Mouse (Mus musculus): ENCODE results near the gene Cacna1d. TPM values are rescaled to one million over a fixed set of nuclear protein-coding genes. Genes with fewer than 3 reads are reported as not detected.

Cacna1d gene
- polyA plus RNA-seq, 1 experiment from 2014 or later, result 4.5 TPM

- H3K4me2 ChIP-seq (replicated peaks), result no peak overlapping the region
- H3K27ac ChIP-seq, result no peak overlapping the region
- H3K9ac ChIP-seq, result no peak overlapping the region
- no peaks in the 10 kb centered on the region for H3K4me1 ChIP-seq
- no peaks in the 10 kb centered on the region for H3K36me3 ChIP-seq
- no peaks in the 10 kb centered on the region for H3K9me3 ChIP-seq (replicated peaks)
- H3K27me3 ChIP-seq, result no peaks in the 10 kb centered on the region
- H3K4me3 ChIP-seq, result no peak overlapping the region
- 86% methylated on average over 4 of the region's 4 CpGs for WGBS
- ATAC-seq (ENCODE audit: low FRiP score), result no peak
Measured at GRCm38 (mm10) chr14:30362370-30362769, 128.9 kb downstream of the Cacna1d start.

DNA sequence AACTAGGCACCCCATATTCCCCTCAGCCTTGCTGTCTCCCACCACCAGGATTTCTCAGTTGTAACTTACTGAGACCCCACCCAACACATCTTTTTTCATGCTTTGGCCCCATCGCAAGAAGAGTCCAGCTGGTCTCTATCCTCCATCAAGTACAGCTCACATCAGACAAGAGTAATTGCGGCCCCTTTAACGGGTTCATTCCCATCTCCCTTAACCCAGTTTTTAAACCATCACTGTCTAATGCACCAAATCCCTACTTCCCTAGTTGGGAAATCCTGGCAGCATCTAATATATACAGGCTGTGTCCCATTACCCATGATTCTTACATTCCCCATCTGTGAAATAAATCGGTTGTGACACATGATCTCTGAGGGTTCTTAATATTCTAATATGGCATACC is 130.8 kb downstream of the Cacna1d start:
- ATAC-seq (ENCODE audit: low FRiP score), result no peak
- no peak overlapping the region for H3K4me3 ChIP-seq
- H3K9me3 ChIP-seq (replicated peaks), result no peaks in the 10 kb centered on the region

DNA sequence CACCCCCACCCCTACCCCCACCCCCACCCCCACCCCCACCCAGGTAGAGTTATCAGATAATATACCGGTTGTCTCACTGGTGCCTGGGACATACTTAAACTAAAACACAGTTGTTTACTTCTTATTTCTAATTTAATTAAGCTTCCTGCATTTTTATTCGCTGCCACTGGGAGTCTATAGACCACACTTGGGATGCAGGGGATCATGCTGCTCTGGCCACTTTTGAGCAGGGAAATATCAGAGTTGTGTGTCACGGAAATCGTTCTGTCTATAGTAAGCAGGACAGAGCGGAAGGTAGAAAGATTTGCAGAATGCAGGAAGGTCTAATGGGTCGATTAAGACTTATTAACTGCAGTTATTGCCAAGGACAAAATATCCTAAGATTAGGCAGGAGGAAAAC is 131.3 kb downstream of the Cacna1d start:
- Histone ChIP-seq H3K27ac (no peak overlapping the region), H3K9me3 (replicated peaks) (no peaks in the 10 kb centered on the region), H3K36me3 (no peaks in the 10 kb centered on the region), H3K27me3 (0 out of 2 replicates have a peak, but pooled peaks cover 9% of the 10 kb centered on the region), H3K4me1 (no peaks in the 10 kb centered on the region), H3K4me2 (replicated peaks) (no peak overlapping the region), H3K4me3 (no peak overlapping the region), H3K9ac (no peak overlapping the region)
- WGBS, result 77% methylated on average over 6 of the region's 6 CpGs
- ATAC-seq (ENCODE audit: low FRiP score), result no peak

More for the DNA sequence above, 130.8 kb downstream of the Cacna1d start:
- 88% methylated on average over 4 of the region's 4 CpGs for WGBS
- Histone ChIP-seq H3K9ac (no peak overlapping the region), H3K27me3 (0 out of 2 replicates have a peak, but pooled peaks cover 5% of the 10 kb centered on the region), H3K27ac (no peak overlapping the region), H3K4me2 (replicated peaks) (no peak overlapping the region), H3K4me1 (no peaks in the 10 kb centered on the region), H3K36me3 (no peaks in the 10 kb centered on the region)

DNA sequence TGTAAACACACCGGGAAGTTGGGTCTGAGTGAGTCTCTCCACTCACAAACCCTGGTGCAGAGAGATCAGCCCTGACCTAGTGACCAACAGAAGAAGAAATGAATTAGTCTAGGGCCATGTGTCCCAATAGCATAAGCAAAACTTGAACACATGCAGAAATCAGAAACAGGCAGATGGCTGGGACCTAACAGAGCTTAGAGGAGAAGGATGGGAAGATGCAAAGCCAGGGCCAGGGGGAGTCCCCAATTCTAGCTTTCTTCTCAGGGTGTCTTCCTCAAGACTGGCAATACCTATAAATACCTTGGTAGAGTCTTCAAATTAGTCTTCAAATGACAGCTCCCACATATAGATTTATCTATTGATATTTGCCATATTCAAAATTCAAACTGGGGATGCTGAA is 133.2 kb downstream of the Cacna1d start:
- no peak overlapping the region for H3K27ac ChIP-seq
- H3K4me1 ChIP-seq, result no peaks in the 10 kb centered on the region
- no peak for ATAC-seq (ENCODE audit: low FRiP score)
- no peak overlapping the region for H3K4me2 ChIP-seq (replicated peaks)
- no peaks in the 10 kb centered on the region for H3K36me3 ChIP-seq
- WGBS, result 66% methylated on average over 1 of the region's 1 CpGs
- peaks cover 21% of the 10 kb centered on the region for H3K27me3 ChIP-seq
- H3K4me3 ChIP-seq, result no peak overlapping the region
- H3K9ac ChIP-seq, result no peak overlapping the region
- H3K9me3 ChIP-seq (replicated peaks), result no peaks in the 10 kb centered on the region

DNA sequence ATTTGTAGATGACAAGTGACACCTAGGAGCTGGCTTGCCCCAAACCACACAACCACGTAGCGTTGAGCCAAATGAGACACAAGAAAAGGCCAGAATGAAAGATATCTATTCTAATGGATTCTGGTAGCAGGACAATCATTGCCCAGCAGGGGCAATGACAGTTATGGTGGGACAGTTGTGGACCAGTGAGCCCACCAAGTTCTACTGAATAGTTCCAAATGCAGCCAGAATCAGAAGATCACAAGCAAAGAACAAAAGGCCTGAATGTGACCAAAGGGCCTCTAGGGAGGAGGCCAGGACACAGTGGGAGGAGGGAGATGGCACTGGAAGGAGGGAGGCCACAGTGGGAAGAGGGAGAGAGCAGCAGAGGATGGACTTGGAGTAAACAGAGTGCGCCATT is 134.8 kb downstream of the Cacna1d start:
- ATAC-seq (ENCODE audit: low FRiP score), result no peak
- Histone ChIP-seq H3K4me2 (replicated peaks) (no peak overlapping the region), H3K4me3 (no peak overlapping the region), H3K27me3 (peaks cover 32% of the 10 kb centered on the region), H3K9me3 (replicated peaks) (no peaks in the 10 kb centered on the region), H3K9ac (no peak overlapping the region), H3K27ac (no peak overlapping the region), H3K36me3 (no peaks in the 10 kb centered on the region), H3K4me1 (peaks cover 9% of the 10 kb centered on the region)
- whole genome bisulfite sequencing, result 77% methylated on average over 3 of the region's 3 CpGs

- peaks cover 9% of the 10 kb centered on the region for H3K4me1 ChIP-seq
- H3K27me3 ChIP-seq, result peaks cover 32% of the 10 kb centered on the region
- no peak for ATAC-seq (ENCODE audit: low FRiP score)
- H3K4me2 ChIP-seq (replicated peaks), result peak overlapping the region; percentile 73; the same call in 1 of the 2 replicates
- no peak overlapping the region for H3K4me3 ChIP-seq
- 43% methylated on average over 3 of the region's 3 CpGs for WGBS
- H3K27ac ChIP-seq, result no peak overlapping the region
- H3K36me3 ChIP-seq, result no peaks in the 10 kb centered on the region
- no peak overlapping the region for H3K9ac ChIP-seq
- no peaks in the 10 kb centered on the region for H3K9me3 ChIP-seq (replicated peaks)
Measured at GRCm38 (mm10) chr14:30354761-30355160, 136.5 kb downstream of the Cacna1d start.

- Histone ChIP-seq H3K27me3 (peaks cover 36% of the 10 kb centered on the region), H3K9me3 (replicated peaks) (no peaks in the 10 kb centered on the region), H3K27ac (no peak overlapping the region), H3K4me1 (peaks cover 9% of the 10 kb centered on the region), H3K4me2 (replicated peaks) (peak overlapping the region; percentile 73), H3K36me3 (no peaks in the 10 kb centered on the region), H3K9ac (peak overlapping the region; percentile 78; the same call in 1 of the 2 replicates), H3K4me3 (peak overlapping the region; percentile 62)
- peak; percentile 63 for ATAC-seq (ENCODE audit: low FRiP score)
- 3% methylated on average over 8 of the region's 8 CpGs for WGBS
Measured at GRCm38 (mm10) chr14:30354127-30354463, 137.2 kb downstream of the Cacna1d start.

DNA sequence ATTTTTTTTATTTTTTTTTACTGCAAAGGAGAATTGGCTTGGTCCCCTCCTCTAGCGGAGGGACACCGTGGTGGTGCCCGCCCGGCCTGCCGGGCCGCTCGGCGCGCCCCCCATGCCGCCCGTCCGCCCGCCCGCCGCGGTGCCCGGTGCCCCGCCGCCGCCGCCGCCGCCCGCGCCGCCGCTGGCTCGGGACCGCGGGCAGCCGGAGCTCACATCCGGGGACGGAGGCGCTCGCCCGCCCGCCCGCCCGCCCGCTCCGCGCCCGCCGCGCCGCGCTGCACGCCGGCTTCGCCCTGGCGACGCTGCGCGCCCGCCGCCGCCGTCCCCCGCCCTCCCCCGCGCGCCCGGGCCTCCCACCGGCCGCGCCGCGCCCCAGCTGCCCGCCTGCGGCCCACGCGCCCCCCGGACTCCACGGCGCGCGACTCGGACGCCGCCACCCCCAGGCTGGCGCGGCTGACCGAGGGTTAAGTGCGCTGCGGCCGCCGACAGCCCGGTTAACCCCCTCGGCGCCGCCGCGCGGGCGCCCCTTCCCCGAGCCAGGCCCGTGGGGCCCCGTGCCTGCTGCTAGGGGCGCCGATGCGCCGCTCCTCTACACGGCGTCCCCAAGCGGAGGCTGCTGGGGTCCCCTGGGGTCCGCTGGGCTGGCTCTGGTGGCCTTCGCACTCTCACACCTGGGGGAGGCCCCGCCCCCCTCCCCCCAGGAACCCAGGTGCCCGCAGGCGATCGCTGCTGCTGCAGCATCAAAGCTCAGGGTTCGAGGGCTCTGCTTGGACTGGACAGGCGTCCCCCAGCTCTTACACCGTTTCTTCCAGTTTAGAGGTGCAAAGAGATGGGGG is 137.7 kb downstream of the Cacna1d start:
- peak; percentile 81 for ATAC-seq (ENCODE audit: low FRiP score)
- Histone ChIP-seq H3K9me3 (replicated peaks) (no peaks in the 10 kb centered on the region), H3K4me3 (peak overlapping the region; percentile 62), H3K9ac (peak overlapping the region; percentile 78), H3K4me1 (peaks cover 9% of the 10 kb centered on the region), H3K36me3 (no peaks in the 10 kb centered on the region), H3K27ac (peak overlapping the region; percentile 71), H3K27me3 (peaks cover 37% of the 10 kb centered on the region), H3K4me2 (replicated peaks) (peak overlapping the region; percentile 73)
- WGBS, result under 1% methylated on average over 55 of the region's 114 CpGs

DNA sequence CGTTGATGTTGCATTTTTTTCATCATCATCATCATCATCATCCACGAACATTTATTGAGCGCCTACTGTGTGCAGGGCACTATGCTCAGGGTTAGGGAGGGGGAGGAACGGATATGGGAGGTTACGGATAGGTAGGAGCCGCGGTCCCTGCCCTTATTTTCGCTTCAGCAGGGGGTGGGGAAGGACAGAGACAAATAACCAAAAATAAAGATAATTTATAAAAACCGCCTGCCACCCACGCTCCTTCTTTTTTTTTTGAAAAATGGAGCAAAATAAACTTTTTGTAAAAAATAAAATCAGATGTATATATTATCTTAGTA is 138.3 kb downstream of the Cacna1d start:
- Histone ChIP-seq H3K4me1 (peaks cover 9% of the 10 kb centered on the region), H3K27me3 (peaks cover 37% of the 10 kb centered on the region), H3K9ac (peak overlapping the region; percentile 53), H3K27ac (no peak overlapping the region), H3K4me3 (peak overlapping the region; percentile 62), H3K9me3 (replicated peaks) (no peaks in the 10 kb centered on the region), H3K4me2 (replicated peaks) (peak overlapping the region; percentile 73), H3K36me3 (no peaks in the 10 kb centered on the region)
- WGBS, result 0% methylated on average over 10 of the region's 10 CpGs
- 0 out of 2 replicates have a peak, but pooled peaks have one; percentile 55 for ATAC-seq (ENCODE audit: low FRiP score)

DNA sequence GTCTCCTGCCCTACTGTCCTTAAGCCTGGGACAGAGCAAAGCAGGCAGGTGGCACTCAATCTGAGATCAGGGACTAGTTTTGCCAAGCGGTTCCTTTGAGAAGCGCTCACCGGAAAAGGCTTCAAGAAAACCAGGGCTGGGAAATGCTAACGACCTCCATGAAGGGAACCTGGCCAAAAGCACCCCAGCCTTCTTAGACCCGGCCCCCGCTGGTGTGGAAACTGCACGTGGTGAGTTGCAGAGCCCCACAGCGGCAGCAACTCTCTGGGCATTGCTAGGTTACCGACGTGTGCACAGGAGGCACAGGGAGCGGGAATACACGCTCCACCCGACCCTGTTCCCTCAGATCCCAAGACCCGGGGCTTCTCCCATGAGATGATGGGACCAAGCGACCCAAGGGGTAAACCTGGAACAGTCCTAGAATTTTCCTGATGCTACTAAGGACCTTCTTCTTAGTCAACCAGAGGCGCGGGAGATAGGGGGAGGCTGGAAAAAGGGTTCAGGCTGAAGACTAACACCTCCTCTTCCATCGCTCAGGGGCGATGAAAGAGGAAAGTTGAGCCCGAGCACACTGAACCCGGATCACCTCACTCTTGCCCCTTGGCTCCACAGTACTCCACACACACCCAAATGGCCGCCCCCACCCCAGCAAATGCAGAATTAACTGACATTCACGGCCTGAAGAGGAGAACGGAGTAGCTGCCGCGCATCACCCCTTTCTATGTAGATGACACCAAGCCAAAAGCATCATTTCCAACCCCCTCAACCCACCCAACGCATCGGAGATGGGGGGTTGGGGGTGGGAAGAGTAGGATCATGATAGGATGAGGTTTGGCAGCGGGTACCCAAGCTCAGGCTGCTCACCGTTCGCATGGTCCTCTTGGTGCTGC is 138.9 kb downstream of the Cacna1d start:
- peak overlapping the region; percentile 73 for H3K4me2 ChIP-seq (replicated peaks)
- 2% methylated on average over 31 of the region's 31 CpGs for WGBS
- ATAC-seq (ENCODE audit: low FRiP score), result peak; percentile 32
- peaks cover 37% of the 10 kb centered on the region for H3K27me3 ChIP-seq
- no peaks in the 10 kb centered on the region for H3K36me3 ChIP-seq
- H3K4me3 ChIP-seq, result peak overlapping the region; percentile 62
- peak overlapping the region; percentile 53 for H3K9ac ChIP-seq
- H3K9me3 ChIP-seq (replicated peaks), result no peaks in the 10 kb centered on the region
- no peak overlapping the region for H3K27ac ChIP-seq
- peaks cover 9% of the 10 kb centered on the region for H3K4me1 ChIP-seq

- no peaks in the 10 kb centered on the region for H3K9me3 ChIP-seq (replicated peaks)
- H3K9ac ChIP-seq, result no peak overlapping the region
- peaks cover 9% of the 10 kb centered on the region for H3K4me1 ChIP-seq
- 81% methylated on average over 6 of the region's 6 CpGs for WGBS
- no peaks in the 10 kb centered on the region for H3K36me3 ChIP-seq
- H3K4me2 ChIP-seq (replicated peaks), result no peak overlapping the region
- H3K4me3 ChIP-seq, result no peak overlapping the region
- ATAC-seq (ENCODE audit: low FRiP score), result no peak
- H3K27me3 ChIP-seq, result peaks cover 31% of the 10 kb centered on the region
- no peak overlapping the region for H3K27ac ChIP-seq
Measured at GRCm38 (mm10) chr14:30350285-30350684, 141.0 kb downstream of the Cacna1d start.

Data from hindbrain, embryonic 12.5 days (tissue).